Mouse (Mus musculus) lung, embryonic 15.5 days (tissue): ENCODE results near the gene Eepd1. TPM values are rescaled to one million over a fixed set of nuclear protein-coding genes. Genes with fewer than 3 reads are reported as not detected.

Experiments
- ATAC-seq: fragments of 200-750 bp; cut with Nextera tagmentation; 2 replicates; pipeline ENCODE4 v1.8.0; 2017; ENCODE audit warnings: moderate number of reproducible peaks, borderline replicate concordance; ENCODE audit not compliant: low FRiP score, low TSS enrichment; ENCODE audit errors: extremely low read depth
- H3K27ac ChIP-seq: fragments of 300-500 bp; sonication (generic); 2 replicates; pipeline ENCODE4 v1.5.1; 2015; ENCODE audit warnings: moderate library complexity, mild to moderate bottlenecking, inconsistent platforms
- H3K27me3 ChIP-seq: fragments of 300-500 bp; sonication (generic); 2 replicates; pipeline ENCODE4 v1.6.1; 2015; ENCODE audit warnings: inconsistent platforms
- H3K36me3 ChIP-seq: fragments of 300-500 bp; sonication (generic); 2 replicates; pipeline ENCODE4 v1.6.1; 2015; ENCODE audit warnings: inconsistent platforms
- H3K4me1 ChIP-seq: fragments of 300-500 bp; sonication (generic); 2 replicates; pipeline ENCODE4 v1.6.1; 2015; ENCODE audit warnings: inconsistent platforms
- H3K4me2 ChIP-seq: fragments of 300-500 bp; sonication (generic); 2 replicates; pipeline ENCODE4 v1.6.1; 2015; ENCODE audit warnings: inconsistent platforms, mild to moderate bottlenecking, moderate library complexity
- H3K4me3 ChIP-seq: fragments of 300-500 bp; sonication (generic); 2 replicates; pipeline ENCODE4 v1.5.1; 2015; ENCODE audit warnings: mild to moderate bottlenecking, inconsistent platforms
- H3K9ac ChIP-seq: fragments of 300-500 bp; sonication (generic); 2 replicates; pipeline ENCODE4 v1.6.1; 2015; ENCODE audit warnings: inconsistent platforms
- H3K9me3 ChIP-seq: fragments of 300-500 bp; sonication (generic); 2 replicates; pipeline ENCODE4 v1.6.1; 2016; ENCODE audit warnings: inconsistent platforms
- WGBS: fragments of 180-500 bp; shearing (Covaris S2); methylation state at CpG from one replicate; pipeline ENCODE4 v1.1.7; 2015; 5-methylcytosine and 5-hydroxymethylcytosine counted together
- polyA plus RNA-seq: library from polyadenylated mRNA; unstranded; fragments of >200 nt; fragmentation: Nextera tagmentation; extraction: Ambion mirVana; gene quantifications from 2 replicates; pipeline ENCODE4 v1.2.1, GENCODE M21; 2015

Gene Eepd1
- polyA plus RNA-seq, 1 experiment from 2014 or later: 10.9 TPM

DNA sequence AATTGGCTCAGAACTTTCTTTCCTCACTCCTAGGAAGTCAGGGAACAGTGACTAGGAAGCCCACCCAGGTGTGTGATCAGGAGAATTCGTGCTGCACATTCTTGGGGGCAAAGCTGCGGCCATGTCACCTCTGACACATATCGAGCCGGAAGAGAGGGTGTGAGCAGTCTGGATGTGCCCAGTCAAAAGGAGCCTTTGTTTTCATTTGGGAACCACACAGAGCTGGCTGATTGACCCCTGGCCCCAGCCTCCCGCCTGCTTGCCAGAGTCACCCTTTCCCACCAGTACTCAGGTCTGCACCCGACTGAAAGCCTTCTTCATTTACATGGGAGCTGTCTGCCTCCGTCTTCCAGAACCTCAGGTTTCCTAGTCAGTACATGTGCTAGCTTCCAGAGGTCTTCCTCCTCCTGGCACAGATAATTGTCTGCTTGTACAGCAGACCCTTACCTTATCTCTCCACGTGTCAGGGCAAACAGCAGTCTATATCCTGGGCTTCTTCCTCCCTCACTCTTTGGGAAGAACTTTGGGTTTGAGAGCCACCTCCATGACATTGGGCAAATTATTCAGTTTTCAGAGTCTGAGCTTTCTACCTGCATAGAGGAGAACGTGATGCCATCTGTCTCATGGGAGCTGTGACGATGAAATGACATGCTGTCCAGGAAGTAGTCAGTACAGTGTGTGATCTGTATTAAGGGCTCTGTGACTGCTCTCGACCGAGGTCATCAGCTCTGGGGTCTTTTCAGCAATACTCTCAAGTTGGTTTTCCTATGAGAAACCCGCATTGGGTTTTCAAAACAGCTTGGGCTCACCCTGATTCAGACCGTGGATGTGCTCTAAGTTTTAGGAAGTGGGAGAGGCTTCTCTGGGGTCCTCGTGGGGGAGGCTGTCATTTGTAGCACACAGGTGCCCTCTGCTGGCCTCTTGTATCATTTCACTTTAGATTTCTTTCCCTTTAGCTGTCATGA lies 110.3 kb downstream of the Eepd1 start:
- no peaks in the 10 kb centered on the region for H3K36me3 ChIP-seq
- H3K4me2 ChIP-seq: peak overlapping the region; percentile 45
- H3K9me3 ChIP-seq: no peaks in the 10 kb centered on the region
- H3K27me3 ChIP-seq: no peaks in the 10 kb centered on the region
- peak; percentile 81 for ATAC-seq
- peaks cover 10% of the 10 kb centered on the region; the same call in 1 of the 2 replicates for H3K4me1 ChIP-seq
- H3K9ac ChIP-seq: no peak overlapping the region
- 28% methylated on average over 15 of the region's 15 CpGs for WGBS
- H3K4me3 ChIP-seq: no peak overlapping the region
- H3K27ac ChIP-seq: no peak overlapping the region

DNA sequence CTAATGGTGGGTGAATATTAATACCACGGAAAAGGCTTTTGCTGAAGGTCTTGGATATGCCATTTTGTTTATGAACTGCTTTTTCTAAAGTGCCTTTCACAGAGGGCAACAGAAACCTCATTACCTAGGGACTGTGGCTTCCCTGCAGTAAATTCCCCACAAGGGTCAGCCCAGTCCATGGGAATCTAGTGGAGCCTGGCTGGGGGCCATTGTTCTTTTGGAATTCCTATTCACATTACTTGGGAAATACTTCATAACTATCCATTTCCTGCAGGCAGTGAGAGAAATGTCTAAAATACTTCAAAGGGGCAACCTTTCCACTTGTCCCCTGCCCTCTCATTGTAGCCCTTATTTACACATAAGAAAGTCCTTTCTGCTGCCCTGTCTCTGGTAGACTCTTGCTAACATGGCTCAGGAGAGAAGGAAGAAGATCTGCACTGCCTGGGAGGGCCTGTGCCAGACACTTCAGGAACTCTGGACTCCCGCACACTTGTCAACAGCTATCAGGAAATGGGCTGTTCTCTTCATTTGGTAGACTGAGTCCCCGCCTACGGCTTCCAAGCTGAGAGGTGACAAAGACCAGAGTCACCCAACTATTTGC lies 111.1 kb downstream of the Eepd1 start:
- ATAC-seq: 0 out of 2 replicates have a peak, but pooled peaks have one; percentile 16
- peaks cover 10% of the 10 kb centered on the region; the same call in 1 of the 2 replicates for H3K4me1 ChIP-seq
- H3K36me3 ChIP-seq: no peaks in the 10 kb centered on the region
- H3K9me3 ChIP-seq: no peaks in the 10 kb centered on the region
- H3K4me3 ChIP-seq: no peak overlapping the region
- no peak overlapping the region for H3K4me2 ChIP-seq
- WGBS: 40% methylated on average over 4 of the region's 4 CpGs
- no peaks in the 10 kb centered on the region for H3K27me3 ChIP-seq
- no peak overlapping the region for H3K9ac ChIP-seq
- no peak overlapping the region for H3K27ac ChIP-seq

DNA sequence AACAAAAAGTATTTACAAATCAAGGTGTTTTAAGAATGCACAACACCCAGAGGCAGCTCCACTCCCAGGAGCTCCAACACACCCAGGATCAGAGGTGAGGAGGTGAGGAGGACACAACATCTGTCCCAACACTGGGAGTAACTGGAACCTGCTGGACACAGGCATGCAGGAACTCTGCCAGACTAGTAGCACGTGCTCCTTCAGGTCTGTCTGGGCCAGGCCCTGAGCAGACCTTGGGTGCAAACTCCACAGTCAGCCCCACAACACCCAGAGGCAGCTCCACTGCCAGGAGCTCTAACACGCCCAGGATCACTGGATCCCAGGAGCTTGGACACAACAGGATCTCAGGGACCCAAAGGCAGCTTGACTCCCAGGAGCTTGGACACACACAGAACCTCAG lies 143.4 kb downstream of the Eepd1 start:
- no peaks in the 10 kb centered on the region for H3K36me3 ChIP-seq
- no peak overlapping the region for H3K27ac ChIP-seq
- WGBS: 61% methylated on average over 2 of the region's 2 CpGs
- no peaks in the 10 kb centered on the region for H3K9me3 ChIP-seq
- no peak overlapping the region for H3K4me3 ChIP-seq
- no peak for ATAC-seq
- H3K4me2 ChIP-seq: no peak overlapping the region
- no peak overlapping the region for H3K9ac ChIP-seq
- no peaks in the 10 kb centered on the region for H3K4me1 ChIP-seq
- no peaks in the 10 kb centered on the region for H3K27me3 ChIP-seq

DNA sequence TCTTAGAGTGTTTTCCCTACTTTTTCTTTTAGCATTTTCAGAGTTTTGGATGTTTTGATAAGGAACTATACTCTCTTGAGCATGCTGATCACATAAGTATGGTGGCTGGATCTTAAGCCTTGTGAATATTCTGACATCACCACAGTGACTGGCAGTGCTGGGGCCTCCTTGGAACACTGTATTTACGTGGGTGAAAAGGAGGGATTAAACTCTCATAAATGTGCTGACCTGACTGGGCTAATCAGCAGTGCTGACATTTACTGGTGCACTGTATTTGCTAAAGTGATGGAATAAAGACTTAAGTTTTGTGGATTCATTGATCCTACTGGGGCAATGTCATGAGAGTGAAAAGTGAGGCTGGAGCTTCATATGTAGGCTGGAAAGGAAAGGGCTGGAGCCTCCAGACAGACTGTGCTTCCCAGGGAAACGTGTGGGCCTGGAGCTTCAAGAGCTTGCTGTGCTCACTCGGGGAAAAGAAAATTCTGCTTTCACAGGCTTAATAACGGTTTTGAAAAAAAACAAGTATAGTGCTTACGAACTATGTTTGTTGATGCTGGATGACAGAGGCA lies 148.3 kb downstream of the Eepd1 start:
- Histone ChIP-seq H3K4me1 (no peaks in the 10 kb centered on the region), H3K4me3 (no peak overlapping the region), H3K27ac (no peak overlapping the region), H3K4me2 (no peak overlapping the region), H3K9ac (no peak overlapping the region), H3K36me3 (no peaks in the 10 kb centered on the region), H3K27me3 (no peaks in the 10 kb centered on the region), H3K9me3 (no peaks in the 10 kb centered on the region)
- 57% methylated on average over 5 of the region's 5 CpGs for WGBS
- ATAC-seq: no peak

Other genes with a start within 250 kb of the Eepd1 start
- gene Sept7, start 229.1 kb upstream of the Eepd1 start, polyA plus RNA-seq: 296 and 305 TPM in 2 replicates